Mouse (Mus musculus) limb, embryonic 14.5 days (tissue): Measurements from ENCODE around the gene Ablim1. TPM values are rescaled to one million over a fixed set of nuclear protein-coding genes. Genes with fewer than 3 reads are reported as not detected.

Experiments
- ATAC-seq: fragments of 200-750 bp; cut with Nextera tagmentation; 2 replicates; pipeline ENCODE4 v1.8.0; 2017; ENCODE audit warnings: low read depth, moderate number of reproducible peaks, moderate TSS enrichment; ENCODE audit not compliant: low FRiP score
- DNase-seq: peaks from one replicate; pipeline ENCODE4 v3.0.0-alpha.2; 2015; ENCODE audit warnings: low spot score
- H3K27ac ChIP-seq: fragments of 300-500 bp; sonication (generic); replicated peaks from 2 replicates; pipeline ENCODE4 v1.5.1; 2014; ENCODE audit warnings: low read depth, mild to moderate bottlenecking, low read length, moderate library complexity, mixed read lengths
- H3K27me3 ChIP-seq: fragments of 300-500 bp; sonication (generic); 2 replicates; pipeline ENCODE4 v1.6.1; 2014; ENCODE audit warnings: low read length, mixed read lengths; ENCODE audit not compliant: control insufficient read depth, insufficient read depth
- H3K36me3 ChIP-seq: fragments of 300-500 bp; sonication (generic); 2 replicates; pipeline ENCODE4 v1.6.1; 2014; ENCODE audit warnings: mild to moderate bottlenecking, low read length, moderate library complexity, mixed read lengths; ENCODE audit not compliant: control insufficient read depth, insufficient read depth
- H3K4me1 ChIP-seq: fragments of 300-500 bp; sonication (generic); 2 replicates; pipeline ENCODE4 v1.6.1; 2014; ENCODE audit warnings: antibody characterized with exemption, low read length, mixed read lengths; ENCODE audit not compliant: control insufficient read depth, insufficient read depth
- H3K4me2 ChIP-seq: fragments of 300-500 bp; sonication (generic); replicated peaks from 2 replicates; pipeline ENCODE4 v1.6.1; 2014; ENCODE audit warnings: low read depth, mild to moderate bottlenecking, low read length, moderate library complexity; ENCODE audit not compliant: severe bottlenecking
- H3K4me3 ChIP-seq: fragments of 300-500 bp; sonication (generic); replicated peaks from 2 replicates; pipeline ENCODE4 v1.5.1; 2014; ENCODE audit warnings: low read length
- H3K9ac ChIP-seq: fragments of 300-500 bp; sonication (generic); 2 replicates; pipeline ENCODE4 v1.6.1; 2014; ENCODE audit warnings: mild to moderate bottlenecking, low read depth, low read length, moderate library complexity; ENCODE audit not compliant: severe bottlenecking
- H3K9me3 ChIP-seq: fragments of 300-500 bp; sonication (generic); 2 replicates; pipeline ENCODE4 v1.6.1; 2016; ENCODE audit warnings: low read length; ENCODE audit not compliant: control insufficient read depth
- POLR2A ChIP-seq: fragments of 200-500 bp; IDR thresholded peaks from 2 replicates; pipeline ENCODE4 v1.8.0; 2012; ENCODE audit warnings: inconsistent platforms, mild to moderate bottlenecking, moderate library complexity, borderline replicate concordance; ENCODE audit not compliant: insufficient read depth, insufficient read length; ENCODE audit errors: extremely low read depth
- WGBS: fragments of 180-500 bp; shearing (Covaris S2); extraction: QIAGEN DNeasy Blood & Tissue Kit; methylation state at CpG from one replicate; pipeline ENCODE4 v1.1.7; 2014; 5-methylcytosine and 5-hydroxymethylcytosine counted together
- polyA plus RNA-seq, 2 experiments: library from polyadenylated mRNA; depleted of rRNA in 1 of 2; stranded (reverse) in 1 of 2; unstranded in 1 of 2; fragments of >200 nt; fragmentation: Nextera tagmentation in 1 of 2; extraction: Ambion mirVana in 1 of 2; gene quantifications; 2 replicates each; pipeline versions ENCODE4 v1.2.1 to v1.2.3; 2012 to 2014

Ablim1 gene
- polyA plus RNA-seq, 2 experiments: 30.6 to 76.9 TPM

DNA sequence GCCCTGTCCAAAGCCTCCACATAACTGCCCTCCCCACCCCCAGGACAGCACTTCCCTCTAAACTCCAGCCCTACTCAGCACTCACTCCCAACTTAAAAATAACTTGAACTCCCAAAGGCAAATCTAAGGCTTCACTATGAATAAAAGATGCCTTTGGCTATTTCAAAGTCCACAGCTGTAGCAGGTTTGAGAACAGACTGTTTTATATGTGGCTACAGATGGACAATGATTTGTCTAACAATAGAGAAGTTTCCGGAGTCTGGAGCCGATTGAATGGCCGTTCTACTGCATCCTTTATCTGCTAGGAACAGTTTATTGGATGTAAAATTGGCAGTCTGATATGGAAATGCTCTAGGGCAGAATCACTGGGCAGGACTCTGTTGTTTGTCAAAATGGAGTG lies 91.0 kb downstream of the Ablim1 start:
- Histone ChIP-seq H3K4me2 (no peak overlapping the region), H3K27ac (no peak overlapping the region), H3K9me3 (no peaks in the 10 kb centered on the region), H3K27me3 (no peaks in the 10 kb centered on the region), H3K36me3 (no peaks in the 10 kb centered on the region), H3K9ac (no peak overlapping the region), H3K4me3 (no peak overlapping the region), H3K4me1 (peaks cover 18% of the 10 kb centered on the region)
- 68% methylated on average over 3 of the region's 3 CpGs for WGBS
- no peak for DNase-seq
- no peak for TF ChIP-seq POLR2A
- ATAC-seq: no peak

- no peak overlapping the region for H3K4me3 ChIP-seq
- no peaks in the 10 kb centered on the region for H3K36me3 ChIP-seq
- H3K27me3 ChIP-seq: no peaks in the 10 kb centered on the region
- no peaks in the 10 kb centered on the region for H3K9me3 ChIP-seq
- H3K4me2 ChIP-seq: no peak overlapping the region
- no peak overlapping the region for H3K27ac ChIP-seq
- no peak for TF ChIP-seq POLR2A
- DNase-seq (no peak), ATAC-seq (no peak)
- 95% methylated on average over 6 of the region's 6 CpGs for WGBS
- H3K4me1 ChIP-seq: peaks cover 18% of the 10 kb centered on the region
- no peak overlapping the region for H3K9ac ChIP-seq
Measured at GRCm38 (mm10) chr19:57222657-57223056, 92.1 kb downstream of the Ablim1 start.

GRCm38 (mm10) chr19:57221684-57222235 lies 93.0 kb downstream of the Ablim1 start:
- no peak for ATAC-seq
- Histone ChIP-seq H3K9me3 (no peaks in the 10 kb centered on the region), H3K27me3 (no peaks in the 10 kb centered on the region), H3K36me3 (no peaks in the 10 kb centered on the region), H3K4me1 (peaks cover 18% of the 10 kb centered on the region), H3K4me3 (no peak overlapping the region), H3K4me2 (no peak overlapping the region), H3K27ac (no peak overlapping the region), H3K9ac (no peak overlapping the region)
- no peak for TF ChIP-seq POLR2A
- 28% methylated on average over 7 of the region's 7 CpGs for WGBS
- peak; percentile 45 for DNase-seq

GRCm38 (mm10) chr19:57219758-57220157 lies 95.0 kb downstream of the Ablim1 start:
- DNase-seq (no peak), ATAC-seq (no peak)
- Histone ChIP-seq H3K4me3 (no peak overlapping the region), H3K4me2 (no peak overlapping the region), H3K27ac (no peak overlapping the region), H3K9me3 (no peaks in the 10 kb centered on the region), H3K27me3 (no peaks in the 10 kb centered on the region), H3K4me1 (peaks cover 18% of the 10 kb centered on the region), H3K36me3 (no peaks in the 10 kb centered on the region), H3K9ac (no peak overlapping the region)
- no peak for TF ChIP-seq POLR2A
- 78% methylated on average over 11 of the region's 11 CpGs for WGBS

DNA sequence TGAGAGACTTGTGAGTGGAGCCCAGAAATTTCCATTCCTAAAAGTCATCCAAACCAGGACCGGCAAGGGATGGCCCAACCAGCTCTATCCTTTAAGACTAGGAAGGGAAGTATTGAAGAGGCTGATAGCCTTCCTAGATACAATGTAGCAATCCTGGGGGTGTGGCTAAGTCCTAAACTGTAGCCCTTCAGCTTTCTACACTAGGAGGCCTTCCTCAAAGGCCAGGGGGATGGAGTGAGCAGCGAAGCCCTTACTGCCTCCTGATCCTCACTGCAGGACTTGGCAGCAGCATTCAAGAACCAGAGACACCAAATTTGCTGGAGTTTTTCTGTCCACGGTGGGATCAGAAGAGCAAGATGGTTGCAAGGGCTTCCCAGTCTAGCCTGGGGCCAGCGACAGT lies 97.6 kb downstream of the Ablim1 start:
- WGBS: 60% methylated on average over 4 of the region's 4 CpGs
- H3K4me2 ChIP-seq: no peak overlapping the region
- no peak for ATAC-seq
- H3K36me3 ChIP-seq: no peaks in the 10 kb centered on the region
- TF ChIP-seq POLR2A: no peak
- no peaks in the 10 kb centered on the region for H3K9me3 ChIP-seq
- H3K4me1 ChIP-seq: peaks cover 16% of the 10 kb centered on the region
- no peak overlapping the region for H3K4me3 ChIP-seq
- no peaks in the 10 kb centered on the region for H3K27me3 ChIP-seq
- H3K9ac ChIP-seq: no peak overlapping the region
- no peak overlapping the region for H3K27ac ChIP-seq
- DNase-seq: no peak

- ATAC-seq (no peak), DNase-seq (no peak)
- Histone ChIP-seq H3K4me1 (no peaks in the 10 kb centered on the region), H3K27ac (no peak overlapping the region), H3K9ac (no peak overlapping the region), H3K36me3 (no peaks in the 10 kb centered on the region), H3K4me2 (no peak overlapping the region), H3K4me3 (no peak overlapping the region), H3K27me3 (no peaks in the 10 kb centered on the region), H3K9me3 (no peaks in the 10 kb centered on the region)
- 80% methylated on average over 8 of the region's 8 CpGs for WGBS
- TF ChIP-seq POLR2A: no peak
Measured at GRCm38 (mm10) chr19:57215527-57215926, 99.2 kb downstream of the Ablim1 start.
